ENCODE assay signal across 8 mouse cellular contexts in genomic region chr19:4811063-4811908, GRCm38 (mm10). TPM values are rescaled to one million over a fixed set of nuclear protein-coding genes. Genes with fewer than 3 reads are reported as not detected.
DNase-seq lines count a peak whose midpoint lies in the region; ATAC-seq and TF ChIP-seq lines count a peak whose summit lies in the region.

TSS of gene Gm21992 (minus strand) at chr19:4811612.
TSS of gene Rbm14 (minus strand) at chr19:4811634.

- intact Hi-C loops in heart, postnatal 25 days (cut with DNase I) = loop anchor here (2.0 kb wide), 2 partner anchors 20 to 52 kb away; no protein-coding TSS in a partner anchor

- H3K9me3 ChIP-seq in ES-E14 (ENCODE audit: control insufficient read depth, insufficient read depth, low read depth, low read length) = no peaks in the 10 kb centered on the region
- H3K9me3 ChIP-seq in forebrain, embryonic 15.5 days = no peaks in the 10 kb centered on the region

- H3K4me3 ChIP-seq in ES-E14 (ENCODE audit: insufficient read depth in 1 of 2, low read depth in 1 of 2, low read length in 2 of 2, poor library complexity in 1 of 2, severe bottlenecking in 1 of 2) = peak within 1 kb of the TSS; percentile 77 to 94
- peak within 1 kb of the TSS; percentile 97 for H3K4me3 ChIP-seq in forebrain, embryonic 15.5 days
- peak within 1 kb of the TSS; percentile 86 for H3K4me3 ChIP-seq in lung, adult 2 months (replicated peaks; ENCODE audit: extremely low read depth, low read depth, low read length)

- in situ Hi-C loops in ES-E14 (cut with MboI; ENCODE audit: low sequenced_read_pairs in 2 of 2, unreplicated experiment in 2 of 2) = no loop called here

- H3K9ac ChIP-seq in ES-E14 (ENCODE audit: insufficient read depth, low read depth, low read length, poor library complexity, severe bottlenecking) = peak within 1 kb of the TSS; percentile 97
- H3K9ac ChIP-seq in forebrain, embryonic 15.5 days (replicated peaks) = peak within 1 kb of the TSS; percentile 90

- peak; percentile 98 for DNase-seq in ES-E14 (ENCODE audit: low read depth, low spot score)
- DNase-seq in cerebellum, adult 11-12 months = peak; percentile 99
- peak; percentile 99 for DNase-seq in heart, postnatal 25 days (ENCODE audit: low spot score)
- DNase-seq in layer of hippocampus, adult 18-20 months (ENCODE audit: low spot score in 2 of 2) = peak; percentile 99
- peak; percentile 95 for DNase-seq in lung, adult 2 months
- peak; percentile 98 for DNase-seq in thymus, adult 18-20 months

- no peak for TF ChIP-seq CTCF in lung, adult 2 months (IDR thresholded peaks at IDR 0.05; ENCODE audit: insufficient read depth, low read length)

- no peaks in the 10 kb centered on the region for H3K27me3 ChIP-seq in forebrain, embryonic 15.5 days

- H3K27ac ChIP-seq in ES-E14 (ENCODE audit: insufficient read depth, low read depth, low read length, poor library complexity, severe bottlenecking) = peak within 1 kb of the TSS; percentile 100
- peak within 1 kb of the TSS; percentile 96 for H3K27ac ChIP-seq in forebrain, embryonic 15.5 days (replicated peaks)

- under 1% methylated on average over 83 of the region's 83 CpGs for WGBS in forebrain, embryonic 15.5 days
- under 1% methylated on average over 83 of the region's 83 CpGs for WGBS in lung, adult 2 months

- ATAC-seq in forebrain, embryonic 15.5 days (replicated peaks) = peak; percentile 99
- ATAC-seq in neutrophil, adult 5-6 weeks (ENCODE audit: extremely low read depth, insufficient number of reproducible peaks, low FRiP score, poor library complexity, severe bottlenecking) = peak; percentile 99

- H3K36me3 ChIP-seq in ES-E14 (ENCODE audit: control insufficient read depth, insufficient read depth, low read length, poor library complexity, severe bottlenecking) = peaks cover 2% of the 10 kb centered on the region; the same call in 1 of the 2 replicates
- H3K36me3 ChIP-seq in forebrain, embryonic 15.5 days = 0 out of 2 replicates have a peak, but pooled peaks cover 3% of the 10 kb centered on the region

- H3K4me2 ChIP-seq in forebrain, embryonic 15.5 days (replicated peaks) = peak within 1 kb of the TSS; percentile 87

- peak; percentile 96 for TF ChIP-seq POLR2A in lung, adult 2 months (IDR thresholded peaks at IDR 0.05; ENCODE audit: borderline replicate concordance, extremely low read depth, low read depth, low read length)

- H3K4me1 ChIP-seq in ES-E14 (ENCODE audit: control insufficient read depth in 2 of 2, insufficient read depth in 2 of 2, low read length in 2 of 2, poor library complexity in 1 of 2) = peaks cover 3 to 4% of the 10 kb centered on the region in 2 experiments; a peak in 3 of 4 replicates
- H3K4me1 ChIP-seq in forebrain, embryonic 15.5 days = peaks cover 32% of the 10 kb centered on the region
- H3K4me1 ChIP-seq in lung, adult 2 months (ENCODE audit: control insufficient read depth, insufficient read depth, low read length) = peaks cover 5% of the 10 kb centered on the region

TF ChIP-seq in ES-E14, 5 proteins besides CTCF, POLR2A, EP300 and RAD21:
- TF ChIP-seq HCFC1 (IDR thresholded peaks at IDR 0.05; ENCODE audit: borderline replicate concordance, insufficient read depth, low read length) (peak; percentile 8; the same call in 1 of the 2 replicates), CHD2 (IDR thresholded peaks at IDR 0.05; ENCODE audit: low read depth, low read length) (0 out of 2 replicates have a peak, but pooled peaks have one; percentile 42), ZNF384 (IDR thresholded peaks at IDR 0.05; ENCODE audit: low read depth, low read length) (no peak), ZC3H11A (IDR thresholded peaks at IDR 0.05; ENCODE audit: borderline replicate concordance, low read depth, low read length) (no peak), MAFK (IDR thresholded peaks at IDR 0.05; ENCODE audit: insufficient read depth, low read depth, low read length) (no peak)
TF ChIP-seq in ES-E14: peak in this region for 2.

RNA-seq across cellular contexts. Expression of gene Gm21992, which starts in this region (rescaled TPM):
- 40.0 and 49.8 TPM in 2 replicates for total RNA-seq in ES-E14 (2012; rRNA removed)
- polyA plus RNA-seq in forebrain, embryonic 15.5 days (2015; fragmentation: Nextera tagmentation; extraction: Ambion mirVana) = 31.3 and 43.7 TPM in 2 replicates
- 10 to 100 TPM; 12.7 to 17.2 TPM for total RNA-seq in heart, postnatal 25 days (2021)
- total RNA-seq in layer of hippocampus, adult 18-20 months (2021) = 10 to 100 TPM; 24.5 to 31.9 TPM
- 7.6 and 13.5 TPM in 2 replicates for polyA plus RNA-seq in lung, adult 2 months (2012; rRNA removed)
- 17.3 and 24.4 TPM in 2 replicates for total RNA-seq in neutrophil, adult 5-6 weeks (2017)

RNA-seq across cellular contexts. Expression of gene Rbm14, which starts in this region (rescaled TPM):
- total RNA-seq in ES-E14 (2012; rRNA removed) = 91.7 and 99.1 TPM in 2 replicates
- polyA plus RNA-seq in forebrain, embryonic 15.5 days (2015; fragmentation: Nextera tagmentation; extraction: Ambion mirVana) = 81.4 and 84.6 TPM in 2 replicates
- total RNA-seq in heart, postnatal 25 days (2021) = 10 to 100 TPM; 15.3 to 25.9 TPM
- 10 to 100 TPM; 47.7 to 53.1 TPM for total RNA-seq in layer of hippocampus, adult 18-20 months (2021)
- 42.4 and 52.1 TPM in 2 replicates for polyA plus RNA-seq in lung, adult 2 months (2012; rRNA removed)
- 16.6 and 19.0 TPM in 2 replicates for total RNA-seq in neutrophil, adult 5-6 weeks (2017)

Comparison
In these comparisons a context has a peak if more than half of its experiments do, and no peak if none do; other contexts are left out.
1. Peak in every context shown above with its lines: DNase-seq, ATAC-seq, H3K4me3 ChIP-seq and H3K27ac ChIP-seq.